Mouse (Mus musculus) spleen, adult 2 months (tissue): ENCODE data around the gene Atp1b2. TPM values are rescaled to one million over a fixed set of nuclear protein-coding genes. Genes with fewer than 3 reads are reported as not detected.

Experiments used
- DNase-seq, 2 experiments: peaks; one replicate each; pipeline versions ENCODE4 v3.0.0 to v3.0.0-alpha.2; 2012 to 2021; ENCODE audit warnings: low spot score in 2 of 2, low read depth in 1 of 2
- H3K27ac ChIP-seq: fragments of 200-500 bp; 2 replicates; pipeline ENCODE4 v1.5.1; 2012; ENCODE audit warnings: low read length, inconsistent platforms; ENCODE audit not compliant: insufficient read depth
- H3K27me3 ChIP-seq: fragments of 200-500 bp; 2 replicates; pipeline ENCODE4 v1.6.1; 2012; ENCODE audit warnings: mild to moderate bottlenecking, moderate library complexity, low read length, inconsistent platforms; ENCODE audit not compliant: control insufficient read depth, insufficient read depth
- H3K36me3 ChIP-seq: fragments of 200-500 bp; 2 replicates; pipeline ENCODE4 v1.6.1; 2012; ENCODE audit warnings: mild to moderate bottlenecking, low read length, inconsistent platforms; ENCODE audit not compliant: control insufficient read depth, insufficient read depth
- H3K4me1 ChIP-seq: fragments of 200-500 bp; 2 replicates; pipeline ENCODE4 v1.6.1; 2011; ENCODE audit warnings: inconsistent platforms; ENCODE audit not compliant: control insufficient read depth, insufficient read depth, insufficient read length
- H3K4me3 ChIP-seq: fragments of 200-500 bp; 2 replicates; pipeline ENCODE4 v1.5.1; 2011; ENCODE audit warnings: mild to moderate bottlenecking, inconsistent platforms; ENCODE audit not compliant: insufficient read depth, insufficient read length; ENCODE audit errors: extremely low read depth
- CTCF ChIP-seq: fragments of 200-500 bp; IDR thresholded peaks from 2 replicates; pipeline ENCODE4 v1.5.1; 2011; ENCODE audit warnings: mild to moderate bottlenecking, inconsistent platforms; ENCODE audit not compliant: insufficient read depth, insufficient read length, insufficient replicate concordance; ENCODE audit errors: extremely low read depth
- POLR2A ChIP-seq: fragments of 200-500 bp; IDR thresholded peaks from 2 replicates; pipeline ENCODE4 v1.6.1; 2011; ENCODE audit warnings: low read depth, low read length, inconsistent platforms
- WGBS: fragments of 180-500 bp; shearing (Covaris S2); methylation state at CpG from one replicate; pipeline ENCODE4 v1.1.7; 2018; 5-methylcytosine and 5-hydroxymethylcytosine counted together
- polyA plus RNA-seq: library from polyadenylated mRNA; depleted of rRNA; stranded (reverse); fragments of >200 nt; gene quantifications from 2 replicates; pipeline ENCODE4 v1.2.3, GENCODE M21; 2012

Gene Atp1b2
- polyA plus RNA-seq, 1 experiment: 11.2 TPM

- H3K4me1 ChIP-seq: peaks cover 15% of the 10 kb centered on the region; the same call in 1 of the 2 replicates
- H3K4me3 ChIP-seq: peak overlapping the region; percentile 77
- H3K36me3 ChIP-seq: no peaks in the 10 kb centered on the region
- peak overlapping the region; percentile 69 for H3K27ac ChIP-seq
- 3% methylated on average over 8 of the region's 8 CpGs for WGBS
- no peak for DNase-seq
- TF ChIP-seq POLR2A (no peak), CTCF (no peak)
- H3K27me3 ChIP-seq: no peaks in the 10 kb centered on the region
These were observed 23.9 kb downstream of the Atp1b2 start for GRCm38 (mm10) chr11:69581814-69582213.

GRCm38 (mm10) chr11:69581147-69581688 lies 24.5 kb downstream of the Atp1b2 start:
- no peak for TF ChIP-seq POLR2A
- TF ChIP-seq CTCF: no peak
- H3K36me3 ChIP-seq: no peaks in the 10 kb centered on the region
- H3K27ac ChIP-seq: peak overlapping the region; percentile 94
- no peaks in the 10 kb centered on the region for H3K27me3 ChIP-seq
- under 1% methylated on average over 36 of the region's 36 CpGs for WGBS
- peaks cover 15% of the 10 kb centered on the region; the same call in 1 of the 2 replicates for H3K4me1 ChIP-seq
- H3K4me3 ChIP-seq: peak overlapping the region; percentile 77
- peak; percentile 73 to 83 for DNase-seq

- no peaks in the 10 kb centered on the region for H3K27me3 ChIP-seq
- DNase-seq: peak in 1 of 2 experiments; percentile 11
- WGBS: under 1% methylated on average over 25 of the region's 25 CpGs
- H3K36me3 ChIP-seq: no peaks in the 10 kb centered on the region
- H3K4me3 ChIP-seq: peak overlapping the region; percentile 77
- TF ChIP-seq CTCF (no peak), POLR2A (no peak)
- peaks cover 10% of the 10 kb centered on the region; the same call in 1 of the 2 replicates for H3K4me1 ChIP-seq
- peak overlapping the region; percentile 94 for H3K27ac ChIP-seq
These were observed 25.1 kb downstream of the Atp1b2 start for GRCm38 (mm10) chr11:69580572-69581146.

- H3K4me1 ChIP-seq: peaks cover 10% of the 10 kb centered on the region; the same call in 1 of the 2 replicates
- H3K27ac ChIP-seq: peak within 1 kb of the TSS; percentile 94
- H3K4me3 ChIP-seq: peak within 1 kb of the TSS; percentile 100
- TF ChIP-seq POLR2A (peak; percentile 55; the same call in 1 of the 2 replicates), CTCF (no peak)
- DNase-seq: peak; percentile 86 to 95
- WGBS: 1% methylated on average over 13 of the region's 13 CpGs
- no peaks in the 10 kb centered on the region for H3K27me3 ChIP-seq
- no peaks in the 10 kb centered on the region for H3K36me3 ChIP-seq
These were observed 25.6 kb downstream of the Atp1b2 start, which contains the start of the genes Wrap53 and Trp53 for GRCm38 (mm10) chr11:69580091-69580514. Wrap53 (minus strand) TSS chr11:69580255. Trp53 (plus strand) TSS chr11:69580359.

- Histone ChIP-seq H3K27ac (peak overlapping the region; percentile 80), H3K36me3 (no peaks in the 10 kb centered on the region), H3K4me1 (peaks cover 7% of the 10 kb centered on the region; the same call in 1 of the 2 replicates), H3K4me3 (peak overlapping the region; percentile 100), H3K27me3 (no peaks in the 10 kb centered on the region)
- peak; percentile 84 to 85 for DNase-seq
- under 1% methylated on average over 39 of the region's 39 CpGs for WGBS
- TF ChIP-seq CTCF (peak; percentile 98; the same call in 1 of the 2 replicates), POLR2A (no peak)
These were observed 26.4 kb downstream of the Atp1b2 start for GRCm38 (mm10) chr11:69579128-69580017.

- WGBS: 16% methylated on average over 15 of the region's 15 CpGs
- no peak overlapping the region for H3K27ac ChIP-seq
These were observed 27.4 kb downstream of the Atp1b2 start for GRCm38 (mm10) chr11:69578301-69578700.

More at GRCm38 (mm10) chr11:69578301-69578700, 27.4 kb downstream of the Atp1b2 start:
- no peak for DNase-seq
- TF ChIP-seq POLR2A (no peak), CTCF (no peak)
- Histone ChIP-seq H3K36me3 (no peaks in the 10 kb centered on the region), H3K4me1 (peaks cover 7% of the 10 kb centered on the region; the same call in 1 of the 2 replicates), H3K27me3 (no peaks in the 10 kb centered on the region), H3K4me3 (peak overlapping the region; percentile 100)
